Mouse (Mus musculus) cortical plate, adult 2 months (tissue): ENCODE results near the gene Thpo.

Experiments used
- CTCF ChIP-seq: fragments of 200-500 bp; IDR thresholded peaks from 2 replicates; pipeline ENCODE4 v1.5.1; 2011; ENCODE audit warnings: mild to moderate bottlenecking, control low read depth, low read length; ENCODE audit not compliant: insufficient read depth; ENCODE audit errors: extremely low read depth
- POLR2A ChIP-seq: fragments of 200-500 bp; IDR thresholded peaks from 2 replicates; pipeline ENCODE4 v1.6.1; 2011; ENCODE audit warnings: mild to moderate bottlenecking, low read length, control low read depth; ENCODE audit not compliant: insufficient read depth; ENCODE audit errors: extremely low read depth

DNA sequence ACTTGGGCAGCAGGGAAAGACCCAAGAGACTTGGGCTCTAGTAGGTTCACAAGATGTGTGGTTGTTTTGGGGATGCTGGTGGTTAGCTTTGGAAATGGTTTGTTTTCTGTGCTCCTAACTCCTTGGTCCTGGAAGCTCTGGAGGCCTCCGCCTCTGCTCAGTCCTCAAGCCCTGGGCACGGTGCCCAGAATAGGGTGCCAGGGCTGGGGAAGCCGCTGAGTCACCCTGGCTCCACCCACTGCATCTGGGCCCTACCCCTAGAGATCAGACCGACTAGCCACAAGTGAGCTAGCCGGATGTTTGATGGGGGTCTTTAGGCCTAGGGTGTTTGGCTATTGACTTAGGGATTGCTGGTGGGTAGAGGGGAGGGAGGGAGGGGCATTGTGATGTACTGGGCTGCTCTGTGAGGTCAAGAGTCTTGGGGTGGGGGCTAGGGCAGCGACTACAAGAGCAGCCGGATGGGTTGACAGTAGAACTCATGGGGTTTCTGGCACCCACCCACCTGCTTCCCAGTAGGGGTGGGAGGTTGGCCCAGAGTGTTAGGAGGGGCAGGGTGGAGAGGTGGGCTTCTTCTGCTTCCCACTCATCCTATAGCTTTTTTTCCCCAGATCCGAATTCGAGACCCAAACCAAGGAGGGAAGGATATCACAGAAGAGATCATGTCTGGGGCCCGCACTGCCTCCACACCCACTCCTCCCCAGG is 56.2 kb downstream of the Thpo start:
- TF ChIP-seq CTCF (no peak), POLR2A (no peak)
